Mouse (Mus musculus): ENCODE data around the gene Zfhx2.

DNA sequence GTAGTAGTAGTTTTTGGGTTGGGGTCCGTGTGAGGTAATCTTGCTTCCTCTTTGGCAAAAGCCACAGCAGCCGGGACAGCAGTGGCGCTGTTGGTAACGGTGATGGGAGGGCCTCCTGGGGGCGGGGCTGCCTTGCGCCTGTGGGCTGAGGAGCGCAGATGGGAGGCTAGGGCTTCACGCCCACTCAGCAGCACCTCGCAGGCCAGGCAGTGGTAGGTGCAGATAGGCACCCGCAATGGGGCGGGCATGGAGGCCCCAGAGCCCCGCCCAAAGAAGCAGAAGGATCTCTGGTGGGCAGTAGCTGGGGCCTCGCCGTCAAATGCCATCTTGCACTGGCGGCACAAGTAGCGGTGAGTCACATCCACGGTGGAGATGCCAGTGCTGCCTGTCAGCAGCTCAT, 29.5 kb downstream of the Zfhx2 start:
- no peak for TF ChIP-seq POLR2A (IDR thresholded peaks at IDR 0.05; ENCODE audit: insufficient read length, low read depth)
- no peak for TF ChIP-seq MAX (IDR thresholded peaks at IDR 0.05; ENCODE audit: low read depth)
- no peak for TF ChIP-seq USF1 (IDR thresholded peaks at IDR 0.05; ENCODE audit: low read depth)
- TF ChIP-seq TCF12 (IDR thresholded peaks at IDR 0.05; ENCODE audit: insufficient read depth, poor library complexity, severe bottlenecking) = no peak
- no peak for TF ChIP-seq MYOD1 (IDR thresholded peaks at IDR 0.05; ENCODE audit: control insufficient read depth in 1 of 3, insufficient read length in 2 of 3, low read depth in 2 of 3)

All from myocyte (in vitro differentiated cells).